Mouse (Mus musculus): ENCODE data around the gene Tyw1.

The Tyw1 gene

GRCm38 (mm10) chr5:130264433-130265005 lies 9.1 kb downstream of the Tyw1 start:
- no peak for DNase-seq (ENCODE audit: low read depth, low spot score)

GRCm38 (mm10) chr5:130266651-130267050 lies 11.2 kb downstream of the Tyw1 start:
- DNase-seq (ENCODE audit: low read depth, low spot score), result peak; percentile 48

- DNase-seq (ENCODE audit: low read depth, low spot score), result no peak
Observed at GRCm38 (mm10) chr5:130267316-130267715, 11.9 kb downstream of the Tyw1 start.

DNA sequence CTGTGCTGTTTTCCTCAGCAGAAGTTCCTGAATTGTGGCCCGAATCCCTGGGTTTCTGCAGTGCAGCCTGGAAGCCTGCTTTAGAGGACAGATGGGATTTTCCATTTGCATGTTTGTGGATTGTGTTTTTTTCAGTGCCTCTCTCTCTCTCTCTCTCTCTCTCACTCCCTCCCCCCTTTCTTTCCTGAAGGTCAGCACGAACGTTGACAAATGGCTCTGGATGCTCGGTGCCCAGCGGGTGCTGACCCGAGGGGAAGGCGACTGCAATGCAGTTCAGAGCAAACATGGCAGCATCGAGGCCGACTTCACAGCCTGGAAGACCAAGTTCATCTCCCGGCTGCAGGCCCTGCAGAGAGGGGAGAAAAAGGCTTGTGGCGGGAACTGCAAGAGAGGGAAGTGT lies 13.6 kb downstream of the Tyw1 start:
- no peak for DNase-seq (ENCODE audit: low read depth, low spot score)

DNA sequence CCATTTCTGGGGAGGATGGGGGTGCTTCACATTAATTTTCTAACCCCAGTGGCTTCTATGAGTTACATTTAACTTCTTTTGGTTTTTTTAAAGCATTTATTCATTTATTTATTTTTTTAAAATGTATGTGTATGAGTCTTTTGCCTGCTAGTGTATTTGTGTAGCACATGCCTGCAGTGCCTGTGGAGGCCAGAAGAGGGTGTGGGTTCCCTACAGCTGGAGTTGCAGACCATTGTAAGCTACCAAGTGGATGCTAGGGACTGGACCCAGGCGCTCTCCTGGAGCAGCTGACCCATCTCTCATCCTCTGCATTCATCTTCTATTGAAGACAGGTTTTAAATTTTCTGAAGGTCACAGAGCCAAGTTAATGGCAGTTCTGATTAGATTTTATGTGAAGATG lies 16.9 kb downstream of the Tyw1 start:
- no peak for DNase-seq (ENCODE audit: low read depth, low spot score)

- DNase-seq (ENCODE audit: low read depth, low spot score), result no peak
Observed at GRCm38 (mm10) chr5:130273046-130273445, 17.6 kb downstream of the Tyw1 start.

DNA sequence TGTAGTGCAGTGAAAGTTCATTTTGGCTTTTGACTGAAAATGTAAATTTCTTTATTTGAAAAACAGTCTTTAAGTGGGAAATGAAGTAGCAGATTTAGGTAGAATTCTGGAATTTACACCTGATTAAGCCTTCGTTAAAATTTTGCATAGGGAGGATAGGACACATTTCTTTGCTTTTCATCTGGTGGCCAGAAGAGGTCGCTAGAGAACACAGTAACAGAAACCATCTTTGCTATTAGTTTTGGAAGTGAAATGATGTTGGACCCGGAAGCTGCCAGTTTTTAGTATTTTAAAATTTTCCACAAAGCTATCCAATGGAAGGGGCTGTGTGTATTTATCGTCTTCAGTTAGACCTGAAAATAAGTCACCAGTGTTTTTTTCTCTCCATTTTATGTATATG lies 20.1 kb downstream of the Tyw1 start:
- DNase-seq (ENCODE audit: low read depth, low spot score), result no peak

DNA sequence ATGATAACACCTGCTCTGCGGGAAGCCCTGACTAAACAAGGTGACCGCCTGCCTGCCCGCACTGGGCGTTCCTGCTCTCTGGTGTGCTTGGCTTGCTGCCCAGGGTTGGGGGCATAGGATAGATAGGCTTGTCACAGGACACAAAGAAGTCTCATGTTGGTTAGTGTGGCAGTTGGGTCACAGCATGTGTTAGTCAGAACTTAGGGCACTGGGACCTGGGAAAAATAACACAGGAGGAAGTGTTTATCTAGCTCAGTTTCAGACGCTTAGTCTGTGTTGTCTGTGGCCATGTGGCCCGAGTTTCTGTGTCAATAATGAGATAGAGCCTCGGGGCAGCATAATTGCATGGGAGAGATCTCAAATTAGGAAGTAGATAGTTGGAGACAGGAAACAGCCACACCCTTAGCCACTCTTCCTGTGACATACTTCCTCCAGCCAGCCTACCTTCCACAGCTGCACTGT lies 22.6 kb downstream of the Tyw1 start:
- DNase-seq (ENCODE audit: low read depth, low spot score), result no peak

DNA sequence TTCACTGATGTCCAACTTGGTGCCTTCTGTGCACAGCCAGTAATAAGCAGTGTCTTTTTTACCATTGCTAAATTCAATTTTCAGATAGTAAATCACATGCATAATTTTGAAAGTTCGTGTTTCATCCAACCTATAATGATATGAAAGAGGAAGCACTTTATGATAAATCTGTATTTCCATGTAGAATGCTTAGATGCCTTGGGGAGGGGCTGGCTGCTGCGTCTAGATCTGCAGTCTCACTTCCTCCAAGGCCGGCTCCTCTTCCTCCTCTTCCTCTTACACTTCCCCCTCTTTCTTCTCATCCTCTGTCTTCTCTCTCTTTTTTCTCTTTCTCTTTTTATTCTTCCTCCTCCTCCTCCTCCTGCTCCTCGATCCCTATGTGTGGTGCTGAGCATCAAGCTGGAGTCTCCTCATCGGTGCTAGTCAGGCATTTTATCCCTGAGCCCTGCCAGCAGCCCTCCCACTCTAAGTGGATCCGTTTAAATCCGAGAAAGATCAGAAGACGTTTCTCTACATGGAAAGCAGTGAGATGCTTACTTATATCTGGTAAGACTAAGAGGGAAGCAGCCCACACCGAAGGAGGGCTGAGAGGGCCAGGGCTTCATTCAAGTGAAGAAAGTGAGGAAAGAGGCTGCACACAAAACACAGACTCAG lies 27.8 kb downstream of the Tyw1 start:
- no peak for DNase-seq (ENCODE audit: low read depth, low spot score)

GRCm38 (mm10) chr5:130288106-130288505 lies 32.7 kb downstream of the Tyw1 start:
- DNase-seq (ENCODE audit: low read depth, low spot score), result no peak

DNA sequence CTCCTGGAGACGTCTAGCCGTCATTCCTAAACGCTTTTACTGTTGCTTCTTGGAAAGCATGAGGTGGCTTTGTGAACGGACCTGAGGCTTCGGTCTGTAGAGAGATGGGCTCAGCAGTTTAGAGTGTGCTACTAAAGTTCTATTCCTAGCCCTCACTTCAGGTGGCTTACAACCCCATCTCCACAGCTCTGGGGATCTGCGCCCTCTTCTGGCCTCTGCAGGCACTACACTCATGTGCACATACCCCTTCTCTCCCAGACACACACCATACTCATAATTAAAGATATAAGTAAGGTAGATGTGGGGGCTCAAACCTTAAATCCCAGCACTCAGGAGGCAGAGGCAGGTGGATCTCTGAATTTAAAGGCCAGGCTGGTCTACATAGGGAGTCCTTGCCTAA lies 34.8 kb downstream of the Tyw1 start:
- no peak for DNase-seq (ENCODE audit: low read depth, low spot score)

DNA sequence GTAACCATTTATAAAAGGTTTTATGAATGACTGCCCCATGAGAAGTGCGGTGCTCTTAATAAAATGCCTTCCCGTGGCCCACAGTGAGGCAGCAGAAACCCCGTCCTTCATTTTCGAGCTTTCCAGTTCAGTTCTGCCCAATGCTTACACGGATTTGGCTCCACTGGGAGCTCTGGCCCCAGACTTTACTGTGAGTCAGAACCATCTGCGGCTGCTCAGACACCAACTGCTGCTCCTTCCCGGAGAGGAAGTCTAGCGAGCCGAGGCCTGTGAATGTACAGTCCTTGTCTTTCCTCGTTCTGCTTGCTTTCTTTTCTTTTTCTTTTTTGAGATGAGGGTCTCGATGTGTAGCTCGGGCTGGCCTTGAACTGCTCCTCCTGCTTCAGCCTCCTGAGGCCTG lies 35.4 kb downstream of the Tyw1 start:
- DNase-seq (ENCODE audit: low read depth, low spot score), result no peak

GRCm38 (mm10) chr5:130292976-130293375 lies 37.6 kb downstream of the Tyw1 start:
- no peak for DNase-seq (ENCODE audit: low read depth, low spot score)

DNA sequence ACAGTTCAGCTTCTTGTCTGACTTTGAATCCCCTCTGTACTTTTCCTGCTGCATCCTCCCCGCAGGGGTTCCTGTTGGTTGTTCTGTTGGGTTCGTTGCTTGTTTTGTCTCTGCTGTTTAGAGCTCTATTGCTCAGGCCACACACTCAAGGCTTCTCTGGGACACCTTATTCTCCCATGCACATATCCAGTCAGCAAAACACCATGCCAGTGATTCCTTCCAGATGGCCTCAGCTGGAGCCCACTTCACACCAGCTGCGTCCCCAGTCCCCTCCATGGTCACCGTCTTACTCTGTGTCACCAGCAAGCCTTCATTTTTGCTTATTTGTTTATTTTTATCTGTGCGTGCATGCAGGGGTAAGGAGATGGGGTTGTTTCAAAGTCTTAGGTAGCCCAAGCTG lies 38.5 kb downstream of the Tyw1 start:
- DNase-seq (ENCODE audit: low read depth, low spot score), result no peak

GRCm38 (mm10) chr5:130294598-130294997 lies 39.2 kb downstream of the Tyw1 start:
- DNase-seq (ENCODE audit: low read depth, low spot score), result no peak

GRCm38 (mm10) chr5:130296071-130296470 lies 40.7 kb downstream of the Tyw1 start:
- no peak for DNase-seq (ENCODE audit: low read depth, low spot score)

- no peak for DNase-seq (ENCODE audit: low read depth, low spot score)
Observed at GRCm38 (mm10) chr5:130298831-130299460, 43.5 kb downstream of the Tyw1 start.

DNA sequence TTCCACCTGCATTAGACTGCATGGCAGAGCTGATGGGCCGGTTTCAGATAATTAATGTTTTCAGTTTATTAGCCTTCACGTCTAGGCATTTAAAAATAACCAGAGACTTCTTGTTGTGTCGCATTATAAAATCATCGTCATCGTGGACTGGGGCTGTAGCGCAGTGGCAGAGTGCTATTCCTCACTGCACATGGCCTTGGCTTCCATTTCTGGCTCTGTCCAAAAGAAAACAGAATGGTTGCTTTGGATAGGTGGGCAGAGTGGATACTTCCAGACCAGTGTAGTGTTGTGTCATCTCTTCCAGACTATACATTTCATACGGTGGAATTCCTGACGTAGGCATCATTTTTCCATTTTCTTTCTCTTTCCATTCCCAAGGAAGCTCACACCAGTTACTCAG lies 44.1 kb downstream of the Tyw1 start:
- no peak for DNase-seq (ENCODE audit: low read depth, low spot score)

GRCm38 (mm10) chr5:130303611-130304010 lies 48.2 kb downstream of the Tyw1 start:
- DNase-seq (ENCODE audit: low read depth, low spot score), result no peak

GRCm38 (mm10) chr5:130307921-130308320 lies 52.5 kb downstream of the Tyw1 start:
- DNase-seq (ENCODE audit: low read depth, low spot score), result peak; percentile 45

- no peak for DNase-seq (ENCODE audit: low read depth, low spot score)
Observed at GRCm38 (mm10) chr5:130310077-130310476, 54.7 kb downstream of the Tyw1 start.

GRCm38 (mm10) chr5:130310827-130311226 lies 55.4 kb downstream of the Tyw1 start:
- no peak for DNase-seq (ENCODE audit: low read depth, low spot score)

- no peak for DNase-seq (ENCODE audit: low read depth, low spot score)
Observed at GRCm38 (mm10) chr5:130313488-130313887, 58.1 kb downstream of the Tyw1 start.

All from WW6 (cell line).